Mouse (Mus musculus) myocyte (in vitro differentiated cells): ENCODE measurements around the gene Zkscan4.
"Not testable (repeated sequence)": the region's sequence is repeated elsewhere in the genome, so short reads cannot be mapped to it uniquely, and the experiment has no call there.

Experiments used
- E2F4 ChIP-seq: IDR thresholded peaks from one replicate; pipeline ENCODE4 v1.6.1; 2011; ENCODE audit warnings: mild to moderate bottlenecking, control low read depth, moderate library complexity; ENCODE audit not compliant: insufficient read depth
- MAX ChIP-seq: IDR thresholded peaks from one replicate; pipeline ENCODE4 v1.6.1; 2011; ENCODE audit warnings: low read depth, mild to moderate bottlenecking, control low read depth
- MYOG ChIP-seq, 3 experiments: IDR thresholded peaks; one replicate each; pipeline ENCODE4 v1.6.1; 2011; ENCODE audit warnings: control low read depth in 2 of 3, low read depth in 2 of 3, mild to moderate bottlenecking in 2 of 3; ENCODE audit not compliant: insufficient read length in 2 of 3, control insufficient read depth in 1 of 3, insufficient read depth in 1 of 3
- POLR2A ChIP-seq: IDR thresholded peaks from one replicate; pipeline ENCODE4 v1.6.1; 2011; ENCODE audit warnings: low read depth, mild to moderate bottlenecking, control low read depth, moderate library complexity; ENCODE audit not compliant: insufficient read length
- POLR2AphosphoS2 ChIP-seq: IDR thresholded peaks from one replicate; pipeline ENCODE4 v1.6.1; 2011; ENCODE audit warnings: low read depth, control low read depth; ENCODE audit not compliant: insufficient read length
- REST ChIP-seq: IDR thresholded peaks from one replicate; pipeline ENCODE4 v1.6.1; 2011; ENCODE audit warnings: mild to moderate bottlenecking, control low read depth, moderate library complexity; ENCODE audit not compliant: insufficient read depth, insufficient read length
- TCF3 ChIP-seq: IDR thresholded peaks from one replicate; pipeline ENCODE4 v1.6.1; 2011; ENCODE audit warnings: low read depth, control low read depth; ENCODE audit not compliant: insufficient read length

DNA sequence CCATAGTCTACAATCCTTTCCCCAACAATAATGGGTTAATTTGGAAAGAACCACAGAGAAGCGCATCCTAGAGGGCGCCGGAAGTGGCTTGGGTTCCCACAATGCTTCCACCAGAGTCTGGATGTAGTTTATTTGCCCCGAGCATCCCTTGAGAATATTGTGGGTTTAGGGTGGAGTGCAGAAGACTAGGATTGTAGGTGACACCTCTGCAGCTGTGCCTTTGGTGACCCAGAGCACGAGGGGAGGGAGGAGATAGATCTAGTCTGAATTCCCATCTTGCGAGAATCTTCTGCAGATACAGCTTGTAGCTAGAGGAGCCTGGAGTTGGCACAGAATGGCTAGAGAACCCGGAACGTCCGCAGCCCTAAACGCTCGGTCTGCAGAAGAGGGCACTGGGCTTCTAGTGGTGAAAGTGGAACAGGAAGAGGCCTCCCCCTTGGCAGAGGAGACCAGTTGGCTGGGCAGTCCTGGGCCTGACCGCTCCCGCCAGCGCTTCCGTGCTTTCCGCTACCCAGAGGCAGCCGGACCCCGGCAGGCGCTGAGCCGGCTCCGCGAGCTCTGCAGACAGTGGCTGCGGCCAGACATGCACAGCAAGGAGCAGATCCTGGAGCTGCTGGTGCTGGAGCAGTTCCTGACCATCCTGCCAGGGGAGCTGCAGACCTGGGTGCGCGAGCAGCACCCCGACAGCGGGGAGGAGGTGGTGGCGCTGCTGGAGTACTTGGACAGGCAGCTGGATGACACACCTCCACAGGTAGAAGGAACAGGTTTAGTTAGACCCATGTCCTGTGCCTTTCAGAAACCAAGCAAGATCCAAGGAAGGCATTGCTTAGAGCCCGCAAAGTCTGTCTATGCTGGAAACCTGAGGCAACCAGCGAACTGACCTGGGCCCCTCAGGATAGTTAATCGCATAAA lies at the start of gene Zkscan4, which contains the start of gene Gm10065:
- TF ChIP-seq POLR2A; POLR2AphosphoS2; MYOG (IDR thresholded peaks at IDR 0.05; ENCODE audit: control insufficient read depth in 1 of 3, insufficient read depth in 1 of 3, insufficient read length in 2 of 3, low read depth in 2 of 3); MAX; E2F4; REST; TCF3: not testable (repeated sequence)
